Mouse (Mus musculus) adrenal gland, adult (tissue): Measurements from ENCODE around the gene Rnf167.

Experiments
- DNase-seq, 2 experiments: peaks; one replicate each; pipeline ENCODE4 v3.0.0; 2022 to 2023; ENCODE audit warnings: low spot score in 1 of 2; ENCODE audit not compliant: inconsistent age in 2 of 2

The Rnf167 gene

DNA sequence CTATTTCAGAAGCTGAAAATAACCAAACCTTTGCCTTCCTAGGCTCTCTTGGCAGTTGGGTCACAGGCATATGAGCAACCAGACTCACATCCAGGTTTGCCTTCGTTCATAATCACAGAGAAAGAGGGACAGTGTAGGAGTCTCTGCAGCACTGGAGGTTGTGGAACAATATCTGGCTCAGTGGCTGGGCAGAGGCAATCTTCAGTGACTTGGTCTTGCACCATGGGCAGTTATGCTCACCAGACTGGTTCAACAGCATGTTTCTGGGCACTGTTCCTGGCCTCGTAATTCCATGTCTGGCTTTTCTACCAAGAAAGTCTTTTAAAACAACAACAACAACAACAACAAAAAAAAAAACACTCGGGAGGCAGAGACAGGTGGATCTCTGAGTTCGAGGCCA lies 11.4 kb upstream of the Rnf167 start:
- DNase-seq, result no peak

DNA sequence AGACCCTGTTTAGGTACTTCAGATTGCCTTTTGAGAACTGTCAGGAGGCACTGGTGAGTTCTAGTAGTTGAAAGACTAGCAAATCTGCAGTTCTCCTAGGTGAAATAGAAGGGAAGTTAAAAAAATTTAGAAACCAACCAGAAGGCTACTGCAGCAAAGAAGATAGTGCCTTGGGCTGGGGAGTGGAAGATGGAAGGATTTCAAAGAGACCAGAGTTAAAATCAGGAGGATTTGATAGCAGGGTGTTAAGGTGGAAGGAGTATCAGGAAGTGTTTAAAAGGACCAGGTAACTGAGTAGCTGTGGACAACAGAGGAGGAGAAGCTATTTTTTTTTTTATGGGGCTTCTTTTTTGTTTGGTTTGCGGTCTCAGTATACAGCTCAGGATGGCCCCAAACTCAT lies 9.3 kb upstream of the Rnf167 start:
- DNase-seq, result no peak

DNA sequence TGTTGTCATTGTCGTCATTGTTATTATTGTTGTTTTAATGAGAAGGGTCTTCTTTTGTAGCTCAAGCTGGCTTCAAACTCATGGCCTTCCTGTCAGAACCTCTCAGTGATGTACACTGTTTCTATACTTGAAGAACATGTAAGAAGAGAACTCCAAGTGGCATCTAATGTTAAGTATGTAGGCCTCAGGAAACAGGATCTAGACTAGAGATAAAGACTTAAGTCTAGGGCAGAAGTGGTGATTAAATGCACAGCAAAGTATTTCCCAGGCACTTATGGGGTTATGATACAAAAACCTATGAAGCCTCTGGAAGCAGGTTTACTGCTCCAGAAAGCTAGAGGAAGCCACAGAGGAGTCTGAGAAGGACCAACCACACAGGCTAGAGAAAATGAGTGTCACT lies 8.7 kb upstream of the Rnf167 start:
- no peak for DNase-seq

DNA sequence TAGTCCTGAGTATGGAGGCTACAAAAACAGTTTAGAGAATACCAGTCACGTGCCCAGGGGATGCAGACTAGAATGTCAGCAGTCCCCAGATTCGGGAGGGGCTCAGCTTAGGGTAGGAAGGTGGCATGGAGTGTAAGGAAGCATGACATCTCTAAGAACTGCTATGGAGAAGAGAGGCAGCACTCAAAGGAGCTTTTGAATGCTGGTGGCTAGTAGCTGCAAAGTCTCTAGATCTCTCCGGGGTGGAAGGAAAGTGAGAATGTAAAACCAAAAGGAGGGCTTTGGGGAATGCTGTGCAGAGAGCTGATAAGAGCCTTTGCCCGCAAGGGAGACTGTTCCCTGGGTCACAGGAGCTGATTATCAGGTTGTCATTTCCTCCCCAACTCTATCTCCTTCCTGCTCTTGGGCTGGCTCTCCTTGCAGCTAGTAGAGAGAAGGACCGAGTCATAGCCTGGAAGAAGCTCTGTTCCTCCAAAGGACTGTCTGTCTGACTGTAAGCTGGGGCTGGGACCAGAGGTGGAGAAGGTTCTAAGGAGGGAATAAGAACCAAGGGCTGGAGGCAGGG lies 8.2 kb upstream of the Rnf167 start, which contains the start of gene Gp1ba:
Gene Gp1ba (plus strand): TSS at position 409 of the 565 bp plus-strand sequence.
- no peak for DNase-seq

DNA sequence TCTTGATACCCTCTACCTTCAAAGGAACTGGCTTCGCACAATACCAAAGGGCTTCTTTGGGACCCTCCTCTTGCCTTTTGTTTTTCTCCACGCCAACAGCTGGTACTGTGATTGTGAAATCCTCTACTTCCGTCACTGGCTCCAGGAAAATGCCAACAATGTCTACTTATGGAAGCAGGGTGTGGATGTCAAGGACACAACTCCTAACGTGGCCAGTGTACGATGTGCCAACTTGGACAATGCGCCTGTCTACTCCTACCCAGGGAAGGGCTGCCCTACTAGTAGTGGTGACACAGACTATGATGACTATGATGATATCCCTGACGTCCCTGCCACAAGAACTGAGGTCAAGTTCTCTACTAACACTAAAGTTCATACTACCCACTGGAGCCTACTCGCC lies 7.1 kb upstream of the Rnf167 start:
- DNase-seq, result peak; percentile 27 to 66

DNA sequence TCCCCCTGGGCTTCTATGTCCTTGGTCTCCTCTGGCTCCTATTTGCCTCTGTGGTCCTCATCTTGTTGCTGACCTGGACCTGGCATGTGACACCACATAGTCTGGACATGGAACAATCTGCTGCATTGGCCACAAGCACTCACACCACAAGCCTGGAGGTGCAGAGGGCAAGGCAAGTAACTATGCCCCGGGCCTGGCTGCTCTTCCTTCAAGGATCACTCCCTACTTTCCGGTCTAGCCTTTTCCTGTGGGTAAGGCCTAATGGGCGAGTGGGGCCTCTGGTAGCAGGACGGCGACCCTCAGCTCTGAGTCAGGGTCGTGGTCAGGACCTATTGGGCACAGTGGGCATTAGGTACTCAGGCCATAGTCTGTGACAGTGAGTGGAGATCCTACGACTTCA lies 5.8 kb upstream of the Rnf167 start:
- no peak for DNase-seq

DNA sequence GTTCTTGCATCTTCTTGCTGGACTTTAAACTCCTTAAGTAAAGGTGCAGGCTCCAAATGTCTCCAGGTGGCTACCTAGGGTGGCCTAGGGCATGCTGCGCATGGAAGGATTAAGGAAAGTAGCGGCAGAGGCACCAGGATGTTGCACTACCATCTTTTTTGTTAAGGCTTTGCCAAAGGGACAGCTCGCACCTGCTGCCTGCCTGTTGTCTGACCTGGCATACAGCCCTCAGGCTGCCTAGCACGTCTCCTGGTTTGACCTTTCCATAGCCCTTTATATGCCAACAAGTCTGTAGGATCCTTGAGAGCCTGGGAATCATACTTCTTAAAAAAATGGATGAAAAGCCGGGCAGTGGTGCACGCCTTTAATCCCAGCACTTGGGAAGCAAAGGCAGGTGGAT lies 4.0 kb upstream of the Rnf167 start:
- DNase-seq, result no peak

DNA sequence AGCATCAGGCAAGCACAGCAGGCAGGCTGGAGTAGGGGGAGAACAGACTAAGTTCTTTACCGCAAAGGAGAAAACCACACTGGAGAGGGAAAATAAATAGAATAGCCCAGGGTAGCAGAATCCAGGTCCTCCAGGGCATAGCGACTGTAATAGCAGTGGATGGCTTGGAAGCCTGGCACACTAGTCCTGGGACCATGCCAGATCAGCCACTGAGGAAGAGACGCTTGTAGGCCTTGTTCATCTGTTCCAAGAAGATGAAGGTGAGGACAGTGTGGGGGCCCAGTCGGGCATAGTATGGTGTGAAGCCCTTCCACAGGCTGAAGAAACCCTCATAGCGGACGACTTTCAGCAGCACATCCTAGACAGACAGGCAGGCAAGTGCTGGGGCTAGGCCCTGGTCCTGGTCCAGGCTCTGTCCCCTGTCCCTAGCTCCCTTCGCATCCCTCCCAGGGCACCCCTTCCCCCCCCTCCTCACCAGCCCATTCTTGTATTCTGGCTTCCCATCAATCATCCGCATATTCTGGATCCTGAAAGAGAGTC lies 2.4 kb upstream of the Rnf167 start:
- DNase-seq, result peak in 1 of 2 experiments; percentile 36

DNA sequence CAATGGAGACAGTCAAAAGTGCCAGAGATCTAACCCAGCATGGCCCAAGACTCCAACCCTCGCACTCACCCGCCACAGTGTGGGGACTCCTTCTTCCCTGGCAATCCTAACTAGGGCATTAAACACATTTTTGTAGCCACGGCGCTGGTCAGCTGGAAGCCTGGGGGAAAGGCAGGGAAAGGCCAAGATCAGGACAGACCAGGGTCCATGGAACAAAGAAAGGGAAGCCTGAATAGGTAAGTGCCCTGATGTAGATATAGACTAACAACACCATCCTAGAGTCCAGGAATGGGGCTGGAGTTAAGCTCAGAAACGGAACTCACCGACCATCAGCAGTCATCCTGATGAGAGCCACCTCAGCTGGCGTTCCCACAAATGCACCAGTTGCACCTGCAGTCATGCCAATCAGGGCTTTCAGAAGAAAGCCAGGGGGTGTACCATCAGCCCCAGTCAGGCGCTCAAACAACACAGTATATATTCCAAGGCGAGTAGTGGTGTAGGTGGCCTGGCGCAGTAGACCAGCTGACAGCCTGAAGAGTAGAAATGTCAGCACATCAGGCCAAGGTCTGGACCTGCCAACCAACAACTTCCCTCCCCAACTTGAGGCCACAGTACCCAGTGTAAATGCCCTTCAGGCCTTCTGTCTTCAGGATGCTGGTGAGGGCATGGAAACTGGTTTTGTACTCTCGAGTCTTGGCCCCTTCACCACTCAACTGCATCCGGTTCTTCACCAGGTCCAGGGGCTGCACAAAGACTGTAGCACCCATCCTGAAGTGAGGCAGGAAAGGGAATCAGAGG lies 1.4 kb upstream of the Rnf167 start:
- DNase-seq, result peak; percentile 22 to 71

DNA sequence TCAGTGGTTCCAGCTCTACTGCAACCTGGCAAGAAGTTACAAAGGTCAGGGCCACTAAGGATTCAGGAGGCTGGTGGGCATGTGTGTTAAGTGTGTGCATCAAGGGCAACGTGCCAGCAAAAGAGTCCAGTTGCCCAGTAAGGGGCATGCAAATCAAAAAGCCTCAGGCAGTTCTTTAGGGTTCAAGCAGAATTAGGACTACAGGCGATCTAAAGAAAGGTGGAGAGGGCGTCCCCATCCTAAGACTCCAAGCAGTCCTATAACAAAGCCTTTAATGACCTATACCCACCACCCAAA lies 828 bp upstream of the Rnf167 start:
- peak in 1 of 2 experiments; percentile 46 for DNase-seq

DNA sequence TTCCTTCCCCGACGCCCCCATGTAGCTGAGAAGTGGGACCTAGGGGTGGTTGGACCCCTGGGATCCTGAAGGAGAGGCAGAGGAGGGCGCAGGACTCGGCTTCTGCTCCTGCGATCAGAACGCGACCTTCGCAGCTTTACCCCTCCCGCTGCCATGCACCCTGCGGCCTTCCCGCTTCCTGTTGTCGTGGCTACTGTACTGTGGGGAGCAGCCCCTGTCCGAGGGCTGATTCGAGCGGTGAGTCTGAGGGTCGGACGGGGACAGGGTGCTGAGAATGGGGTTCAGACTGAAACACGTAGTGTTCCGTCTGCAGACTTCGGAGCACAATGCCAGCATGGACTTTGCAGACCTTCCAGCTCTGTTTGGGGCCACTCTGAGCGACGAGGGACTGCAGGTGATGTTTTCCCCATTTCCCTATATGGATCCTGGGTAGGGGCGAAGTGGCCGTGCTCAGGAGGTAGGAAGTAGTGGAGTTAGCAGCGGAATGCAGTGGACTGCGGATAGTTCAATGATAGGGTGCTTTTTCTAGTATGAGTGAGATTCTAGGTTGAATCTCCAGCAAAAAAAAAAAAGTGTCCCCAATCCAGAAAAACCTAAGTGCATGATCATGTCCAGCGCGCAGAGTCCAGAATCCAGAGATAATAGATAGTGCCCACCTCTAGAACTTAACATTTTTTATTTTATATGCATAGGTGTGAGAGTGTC lies 833 bp downstream of the Rnf167 start:
- peak; percentile 63 to 86 for DNase-seq

DNA sequence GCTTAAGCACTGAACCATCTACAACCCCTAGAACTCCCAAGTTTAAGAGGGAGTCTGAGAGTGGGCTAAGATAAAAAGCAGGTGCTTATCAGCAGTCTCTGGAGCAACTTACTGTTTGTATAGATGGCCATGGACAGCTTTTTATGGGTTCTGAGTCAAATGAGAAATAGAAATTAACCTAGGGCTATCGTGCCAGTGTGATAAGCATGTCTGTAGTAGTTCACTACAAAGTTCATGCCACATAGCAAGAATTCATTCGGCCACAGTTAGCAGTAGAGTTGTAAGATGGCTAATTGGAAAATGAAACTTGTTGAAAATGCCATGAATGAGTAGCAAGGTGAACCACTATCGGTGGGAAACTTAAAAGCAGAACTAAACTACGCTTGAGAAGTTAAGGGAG lies 1.5 kb downstream of the Rnf167 start:
- DNase-seq, result peak in 1 of 2 experiments; percentile 52

DNA sequence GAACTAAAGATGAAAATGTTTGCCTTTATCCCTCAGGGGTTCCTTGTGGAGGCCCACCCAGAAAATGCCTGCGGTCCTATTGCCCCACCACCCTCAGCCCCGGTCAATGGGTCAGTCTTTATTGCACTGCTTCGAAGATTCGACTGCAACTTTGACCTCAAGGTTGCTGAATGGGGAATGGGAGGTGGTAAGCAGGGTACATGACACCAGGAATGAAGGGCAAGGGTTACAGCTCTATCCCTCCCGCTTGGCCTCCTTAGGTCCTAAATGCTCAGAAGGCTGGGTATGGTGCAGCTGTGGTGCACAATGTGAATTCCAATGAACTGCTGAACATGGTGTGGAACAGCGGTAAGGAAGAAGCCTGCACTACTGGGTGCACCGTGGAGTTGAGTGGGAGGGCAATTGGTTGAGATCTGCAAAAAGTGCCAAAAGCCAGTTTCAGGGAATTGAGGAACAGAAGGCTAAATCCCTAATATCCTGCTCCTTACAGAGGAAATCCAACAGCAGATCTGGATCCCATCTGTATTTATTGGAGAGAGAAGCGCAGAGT lies 2.2 kb downstream of the Rnf167 start:
- peak in 1 of 2 experiments; percentile 23 for DNase-seq

DNA sequence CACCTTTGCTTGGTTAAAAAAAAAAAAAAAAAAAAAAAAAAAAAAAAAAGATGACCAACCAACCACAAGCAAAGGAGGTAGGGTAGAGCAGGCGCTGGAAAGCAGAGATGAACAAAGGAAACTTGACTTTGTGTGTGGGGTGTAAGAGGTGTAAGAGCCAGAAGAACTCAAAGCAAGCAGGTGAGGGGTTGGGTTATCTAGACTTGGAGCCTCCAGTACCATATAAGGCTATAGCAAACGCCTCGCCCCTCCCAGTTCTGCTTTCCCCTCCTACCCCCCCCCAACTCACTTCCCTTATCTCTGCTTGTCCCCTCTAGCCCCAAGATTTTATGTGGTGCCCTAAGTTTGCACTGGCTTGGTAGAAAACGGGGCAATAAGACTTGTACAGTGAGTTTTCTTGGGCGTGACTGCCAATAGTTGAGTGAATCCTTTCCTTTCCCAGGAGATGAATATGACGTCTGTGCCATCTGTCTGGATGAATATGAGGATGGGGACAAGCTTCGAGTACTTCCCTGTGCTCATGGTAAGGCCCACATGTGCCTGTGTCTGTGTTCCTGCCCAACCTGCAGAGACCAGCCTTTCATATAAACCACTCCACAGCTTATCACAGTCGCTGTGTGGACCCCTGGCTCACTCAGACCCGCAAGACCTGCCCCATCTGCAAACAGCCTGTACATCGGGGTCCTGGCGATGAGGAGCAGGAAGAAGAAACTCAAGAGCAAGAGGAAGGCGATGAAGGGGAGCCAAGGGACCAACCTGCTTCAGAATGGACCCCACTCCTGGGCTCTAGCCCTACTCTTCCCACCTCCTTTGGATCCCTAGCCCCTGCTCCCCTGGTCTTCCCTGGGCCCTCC lies 3.5 kb downstream of the Rnf167 start:
- DNase-seq, result peak; percentile 34 to 63

DNA sequence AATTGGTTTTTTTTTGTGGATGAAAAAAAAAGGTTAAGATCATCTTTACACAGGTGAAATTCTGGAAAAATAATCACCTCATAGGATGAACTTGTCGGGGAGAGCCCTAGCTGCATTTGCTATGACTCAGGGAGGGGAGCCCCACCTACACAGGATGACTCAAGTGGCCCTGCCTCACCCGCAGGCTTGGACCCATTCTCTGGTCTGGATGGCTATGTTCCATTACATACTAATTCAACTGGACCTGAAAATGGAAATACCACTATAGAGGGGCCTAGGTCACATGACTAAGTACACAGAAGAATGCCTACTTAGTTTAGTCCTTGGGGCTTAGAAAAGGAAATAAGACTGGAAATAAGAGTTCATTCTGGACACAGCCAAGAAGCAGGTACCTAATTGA lies 4.4 kb downstream of the Rnf167 start:
- DNase-seq, result peak; percentile 73 to 83

DNA sequence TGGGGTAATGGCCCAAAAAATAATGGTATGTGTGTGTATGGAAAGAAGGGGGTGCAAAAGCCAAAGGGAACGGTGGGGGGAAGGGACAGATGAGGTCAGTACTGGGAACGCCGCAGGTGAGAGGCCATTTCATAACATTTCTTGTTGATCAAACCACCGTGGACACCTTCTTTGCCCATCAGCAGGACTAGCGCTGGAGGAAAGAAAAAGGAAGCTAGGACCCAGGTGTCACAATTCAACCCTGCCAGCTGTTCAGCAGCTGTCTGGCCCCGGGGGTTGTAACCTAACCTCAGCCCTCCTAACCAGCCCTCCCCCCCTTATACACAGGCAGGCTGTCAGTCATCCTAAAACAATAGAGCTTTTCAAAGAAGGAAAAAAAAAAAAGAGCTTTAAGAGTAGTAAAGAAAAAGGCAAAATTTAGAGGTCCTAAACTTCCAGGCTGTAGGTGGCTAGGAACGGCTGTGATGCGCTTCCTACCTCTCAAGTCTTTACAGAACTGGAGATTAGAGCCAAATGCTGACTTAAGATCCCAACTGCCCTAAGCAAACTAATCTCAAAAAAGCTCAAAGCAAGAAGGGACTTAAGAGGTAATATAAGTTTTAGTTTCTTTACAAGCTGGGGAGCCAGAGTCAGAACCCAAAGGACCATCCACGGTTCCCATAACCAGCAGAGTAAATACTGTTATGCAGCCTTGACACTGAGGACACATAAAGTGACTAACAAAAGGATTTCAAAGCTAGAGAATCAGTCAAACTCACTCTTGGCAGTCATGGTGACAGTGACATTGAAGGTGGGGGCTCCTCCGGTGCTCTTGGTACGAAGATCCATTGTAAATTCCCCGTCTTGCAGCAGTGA lies 5.2 kb downstream of the Rnf167 start:
- peak; percentile 45 to 70 for DNase-seq

DNA sequence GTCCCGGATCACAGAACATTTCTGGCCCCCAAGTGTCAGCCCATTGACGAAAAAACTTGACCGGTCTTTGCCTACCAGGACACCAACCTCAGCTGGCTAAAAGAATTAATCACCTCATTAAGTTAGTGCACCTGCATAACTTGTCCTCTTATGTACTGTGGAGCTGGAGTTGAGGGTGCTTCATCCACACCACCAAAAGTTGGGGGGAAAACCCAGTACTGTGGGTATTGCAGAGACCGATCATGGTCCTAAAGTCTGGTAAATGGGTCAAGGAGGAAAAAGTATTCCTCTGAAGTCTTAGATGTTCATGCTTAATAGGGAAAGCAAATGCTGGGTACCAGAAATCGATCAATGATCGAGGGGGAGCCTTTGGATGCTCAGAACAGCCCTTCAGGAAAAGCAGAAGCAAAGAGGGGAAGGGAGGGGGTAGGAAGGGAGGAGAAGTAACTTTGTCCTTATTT lies 5.9 kb downstream of the Rnf167 start:
- DNase-seq, result peak in 1 of 2 experiments; percentile 85

DNA sequence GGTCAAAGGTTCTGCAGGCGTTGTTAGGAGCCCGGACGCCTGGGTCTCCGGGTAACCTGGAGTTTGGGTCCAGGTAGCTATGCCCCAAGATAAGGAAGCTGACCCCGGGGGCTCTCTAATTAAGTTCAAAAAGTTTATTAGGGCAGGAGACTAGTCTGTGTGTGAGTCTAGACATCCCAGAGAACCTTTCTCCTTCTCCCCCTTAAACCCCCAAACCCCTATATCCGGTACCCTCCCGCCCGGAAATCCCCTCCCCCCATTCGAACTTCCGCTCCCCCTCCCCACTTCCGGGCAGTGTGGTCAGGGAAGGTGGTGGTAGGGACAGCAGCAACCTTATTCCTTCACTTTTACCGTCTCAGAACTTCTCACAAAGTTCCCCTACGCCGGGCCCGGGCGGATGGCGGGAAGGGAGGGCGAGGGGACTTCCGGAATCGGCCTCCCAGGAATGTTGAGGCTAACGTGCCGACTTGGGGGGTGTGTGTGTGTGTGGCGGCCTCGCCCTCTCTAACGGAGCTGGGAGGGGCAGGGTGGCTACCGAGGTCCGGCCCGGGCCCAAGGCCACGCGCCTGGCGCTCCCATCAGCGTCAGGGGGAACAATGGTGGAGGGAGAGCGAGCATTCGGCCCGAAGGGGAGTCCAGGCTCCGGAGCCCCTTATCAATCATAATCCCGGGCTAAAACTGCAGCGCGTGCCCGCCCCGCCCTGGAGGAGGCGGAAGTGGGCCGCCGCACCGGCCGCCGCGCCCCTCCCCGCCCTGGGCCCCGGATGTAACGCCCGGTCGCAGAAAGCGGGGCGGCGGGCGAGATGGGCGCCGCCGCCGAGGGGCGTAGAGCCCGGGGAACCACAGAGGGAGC lies 6.5 kb downstream of the Rnf167 start:
- DNase-seq, result peak; percentile 79 to 93
